Mouse (Mus musculus) brain, embryonic 18.5 days (tissue): ENCODE data around the gene Bcl7c.
"Not testable (repeated sequence)": the region's sequence is repeated elsewhere in the genome, so short reads cannot be mapped to it uniquely, and the experiment has no call there.

Source experiments
- DNase-seq: peaks from one replicate; pipeline ENCODE4 v3.0.0-alpha.2; 2012; ENCODE audit warnings: low read depth, low spot score

Bcl7c gene

DNA sequence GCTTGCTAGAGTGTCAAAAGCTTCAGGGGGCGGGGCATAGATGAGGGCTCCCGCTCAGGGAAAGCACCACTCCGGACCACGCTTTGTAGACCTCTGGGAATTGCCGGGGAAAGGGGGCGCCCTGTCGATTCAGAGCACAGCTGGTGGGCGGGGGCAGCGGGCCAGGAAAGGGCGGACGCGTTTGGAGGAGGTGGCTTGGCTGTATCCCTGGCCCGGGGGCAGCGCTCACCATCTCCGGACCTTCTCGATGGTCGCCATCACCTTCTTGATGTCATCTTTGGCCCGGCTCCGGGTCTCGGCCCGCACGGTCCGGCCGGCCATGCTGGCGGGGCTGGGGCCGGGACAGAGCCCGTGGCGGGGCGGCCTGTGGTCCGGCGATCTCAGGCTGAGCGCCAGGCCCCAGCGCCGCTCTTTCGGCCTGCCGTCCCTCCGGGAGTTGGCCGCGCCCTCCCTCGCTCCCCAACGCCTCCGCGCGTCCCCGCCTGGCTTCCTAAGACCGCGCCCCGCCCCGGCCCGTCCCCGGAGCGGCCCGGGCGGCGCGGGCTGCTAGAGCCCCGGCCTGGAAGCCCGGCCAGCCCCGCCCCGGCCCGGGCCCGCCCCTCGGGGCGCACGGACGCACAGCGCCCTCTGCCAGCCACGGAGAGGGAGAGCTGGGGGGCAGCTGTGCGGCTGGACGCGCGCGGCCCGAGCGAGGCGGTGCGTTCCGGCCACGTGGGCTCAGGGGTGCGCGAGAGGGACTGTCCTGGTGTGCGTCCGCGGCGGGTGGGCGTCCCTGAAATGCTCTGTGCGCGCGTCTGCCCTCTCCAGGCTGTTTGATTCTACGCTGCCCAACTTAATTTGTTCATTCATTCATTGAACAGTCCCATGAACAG, at the start of gene Bcl7c:
Gene Bcl7c (minus strand): TSS at position 727 of the 872 bp plus-strand sequence.
- peak; percentile 64 for DNase-seq

DNA sequence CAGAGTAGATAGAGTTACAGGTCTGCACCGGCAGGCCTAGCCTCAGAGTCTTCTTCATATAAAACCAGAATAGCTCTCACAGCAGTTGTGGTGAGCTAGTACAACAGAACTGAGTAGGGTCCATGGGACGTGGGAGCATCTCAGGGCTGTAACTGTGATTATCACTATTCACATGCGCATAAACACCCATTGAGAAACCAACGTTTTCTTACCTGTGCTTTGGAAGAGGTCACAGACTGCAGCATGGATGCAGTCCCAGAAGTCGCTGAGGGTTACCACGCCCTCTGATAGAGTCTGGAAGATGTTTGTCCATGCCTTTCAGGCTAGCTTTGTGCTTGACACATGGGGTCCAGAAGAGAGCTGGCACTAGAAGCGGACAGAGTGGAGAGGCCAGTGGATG, 45.0 kb upstream of the Bcl7c start:
- no peak for DNase-seq

DNA sequence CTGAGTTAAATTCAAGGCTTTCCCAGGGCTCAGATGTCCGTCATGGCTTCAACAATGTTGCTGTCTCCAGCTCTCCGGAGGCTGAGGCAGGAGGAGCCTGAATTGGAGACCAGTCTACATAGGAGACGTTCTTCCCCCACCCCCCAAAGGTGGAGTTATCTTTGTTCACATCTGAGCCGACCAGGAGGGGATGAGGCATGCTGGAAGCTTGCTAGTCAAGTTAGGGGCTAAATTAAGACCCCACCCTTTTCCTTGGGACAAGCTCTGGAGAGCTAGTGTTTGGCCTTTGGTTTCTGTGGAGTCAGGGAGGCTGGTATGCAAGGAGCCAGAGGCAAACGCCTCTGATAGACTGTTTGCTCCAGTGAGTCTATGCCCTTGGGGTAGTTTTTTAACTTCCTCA, 44.4 kb upstream of the Bcl7c start:
- DNase-seq = no peak

DNA sequence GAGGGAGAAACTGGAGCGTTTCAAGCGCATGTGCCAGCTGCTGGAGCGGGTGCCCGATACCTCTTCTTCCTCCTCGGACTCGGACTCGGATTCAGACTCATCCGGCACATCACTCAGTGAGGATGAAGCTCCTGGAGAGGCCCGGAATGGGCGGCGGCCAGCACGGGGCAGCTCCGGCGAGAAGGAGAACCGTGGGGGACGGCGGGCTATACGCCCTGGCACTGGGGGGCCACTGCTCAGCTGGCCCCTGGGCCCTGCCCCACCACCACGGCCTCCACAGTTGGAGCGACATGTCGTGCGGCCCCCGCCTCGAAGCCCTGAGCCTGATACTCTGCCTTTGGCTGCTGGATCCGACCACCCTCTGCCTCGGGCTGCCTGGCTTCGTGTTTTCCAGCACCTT, 43.3 kb upstream of the Bcl7c start:
- DNase-seq = no peak

DNA sequence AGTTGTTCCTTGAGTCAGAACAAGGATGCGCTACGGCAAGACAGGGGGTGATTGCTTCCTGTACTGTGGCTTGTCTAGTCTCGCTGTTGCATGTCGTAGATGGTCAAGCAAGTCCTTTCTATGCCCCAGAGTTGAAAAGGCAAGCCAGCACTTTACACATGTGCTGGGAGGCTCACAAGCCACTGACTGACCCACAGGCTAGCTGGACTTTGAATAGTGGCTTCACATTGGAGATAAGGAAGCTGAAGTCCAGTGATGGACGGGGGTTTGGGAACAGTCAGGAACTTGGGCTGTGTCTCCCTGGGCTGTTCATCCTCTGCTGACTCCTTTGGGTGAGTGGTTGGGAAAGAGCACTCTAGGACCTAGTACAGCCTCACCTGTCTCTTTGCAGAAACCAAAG, 42.9 kb upstream of the Bcl7c start:
- DNase-seq = no peak

DNA sequence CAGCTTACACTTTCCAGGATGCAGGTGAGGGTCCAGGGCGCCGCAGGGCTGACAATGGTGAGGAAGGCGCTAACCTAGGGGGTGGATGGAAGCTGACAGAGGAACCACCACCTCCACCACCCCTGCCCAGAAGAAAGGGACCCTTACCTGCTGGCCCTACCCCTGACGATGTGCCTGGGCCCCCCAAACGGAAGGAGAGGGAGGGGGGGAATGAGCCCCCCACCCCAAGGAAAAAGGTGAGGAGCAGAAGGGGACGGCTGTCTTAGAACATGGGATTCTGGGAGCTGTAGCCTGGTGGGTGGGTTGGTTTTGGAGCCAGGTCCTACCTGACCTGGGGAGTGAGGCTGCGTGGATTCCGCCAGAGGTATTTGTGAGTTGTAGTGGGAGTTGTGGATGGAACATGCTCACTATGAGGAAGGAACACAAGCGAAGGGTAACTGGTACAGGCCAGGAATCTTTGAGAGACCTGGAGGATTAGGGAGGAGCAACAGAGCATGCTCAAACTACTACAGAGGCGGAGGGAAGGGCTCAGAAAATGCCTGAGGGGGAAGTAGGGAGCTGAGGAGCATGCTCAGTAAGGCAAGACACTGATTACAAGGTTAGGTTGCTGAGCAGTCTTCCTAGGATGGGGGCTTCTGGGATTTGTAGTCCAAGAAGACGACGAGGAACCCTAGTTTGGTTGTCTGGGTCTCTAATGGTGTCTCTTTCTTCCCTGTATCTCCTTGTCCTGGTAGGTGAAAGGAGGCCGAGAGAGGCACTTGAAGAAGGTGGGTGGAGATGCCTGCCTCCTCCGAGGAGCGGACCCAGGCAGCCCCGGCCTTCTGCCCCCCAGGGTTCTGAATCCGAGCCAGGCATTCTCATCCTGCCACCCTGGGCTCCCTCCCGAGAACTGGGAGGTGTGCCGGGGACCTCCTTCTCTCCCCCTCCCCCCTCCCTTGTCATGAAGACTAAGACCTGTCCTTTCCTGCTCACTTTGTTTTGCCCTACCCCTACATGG, 41.7 kb upstream of the Bcl7c start:
- DNase-seq = no peak

DNA sequence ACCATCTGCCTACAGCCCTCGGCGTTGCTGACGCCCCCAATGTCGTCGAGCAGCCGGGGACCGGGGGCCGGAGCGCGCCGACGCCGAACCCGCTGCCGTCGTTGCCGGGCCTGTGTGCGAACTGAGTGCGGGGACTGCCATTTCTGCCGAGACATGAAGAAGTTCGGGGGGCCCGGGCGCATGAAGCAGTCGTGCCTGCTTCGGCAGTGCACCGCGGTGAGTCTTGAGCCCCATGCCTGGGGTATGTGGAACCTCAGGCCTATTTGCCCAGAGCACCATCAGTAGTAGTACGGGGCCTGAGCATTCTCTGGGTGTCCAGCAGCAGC, 39.5 kb upstream of the Bcl7c start:
- no peak for DNase-seq

DNA sequence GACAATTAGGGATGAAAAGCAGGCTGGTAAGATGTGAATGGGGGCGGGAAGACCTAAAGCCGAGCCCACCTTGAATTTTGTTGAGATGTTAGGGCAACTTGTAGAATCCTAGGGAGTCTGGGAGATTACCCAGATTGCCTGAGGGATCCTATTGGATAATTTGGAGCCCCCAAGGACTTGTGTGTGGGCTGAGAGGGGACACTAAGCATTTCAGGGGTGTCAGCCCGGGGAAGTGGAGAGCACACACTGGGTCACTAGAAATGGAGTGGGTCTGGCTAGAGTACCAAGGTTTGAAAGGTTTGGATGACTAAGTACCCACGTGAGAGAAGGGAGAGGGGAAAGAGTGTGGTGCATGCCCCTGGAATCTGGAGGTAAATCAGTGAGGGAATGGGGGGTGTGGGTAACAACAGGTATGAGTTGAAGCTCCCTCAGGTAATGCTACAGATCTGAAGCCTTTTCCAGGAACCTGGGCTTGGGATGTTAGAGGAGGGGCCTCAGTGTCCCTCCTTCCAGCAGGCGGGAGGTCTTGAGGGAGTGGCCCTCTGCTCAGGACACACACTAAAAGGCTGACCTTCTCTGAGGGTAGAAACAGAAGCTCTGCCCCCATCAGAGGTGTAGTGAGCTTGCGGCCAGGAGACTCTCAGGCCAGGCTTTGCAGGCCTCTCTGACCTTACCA, 39.0 kb upstream of the Bcl7c start:
- no peak for DNase-seq

DNA sequence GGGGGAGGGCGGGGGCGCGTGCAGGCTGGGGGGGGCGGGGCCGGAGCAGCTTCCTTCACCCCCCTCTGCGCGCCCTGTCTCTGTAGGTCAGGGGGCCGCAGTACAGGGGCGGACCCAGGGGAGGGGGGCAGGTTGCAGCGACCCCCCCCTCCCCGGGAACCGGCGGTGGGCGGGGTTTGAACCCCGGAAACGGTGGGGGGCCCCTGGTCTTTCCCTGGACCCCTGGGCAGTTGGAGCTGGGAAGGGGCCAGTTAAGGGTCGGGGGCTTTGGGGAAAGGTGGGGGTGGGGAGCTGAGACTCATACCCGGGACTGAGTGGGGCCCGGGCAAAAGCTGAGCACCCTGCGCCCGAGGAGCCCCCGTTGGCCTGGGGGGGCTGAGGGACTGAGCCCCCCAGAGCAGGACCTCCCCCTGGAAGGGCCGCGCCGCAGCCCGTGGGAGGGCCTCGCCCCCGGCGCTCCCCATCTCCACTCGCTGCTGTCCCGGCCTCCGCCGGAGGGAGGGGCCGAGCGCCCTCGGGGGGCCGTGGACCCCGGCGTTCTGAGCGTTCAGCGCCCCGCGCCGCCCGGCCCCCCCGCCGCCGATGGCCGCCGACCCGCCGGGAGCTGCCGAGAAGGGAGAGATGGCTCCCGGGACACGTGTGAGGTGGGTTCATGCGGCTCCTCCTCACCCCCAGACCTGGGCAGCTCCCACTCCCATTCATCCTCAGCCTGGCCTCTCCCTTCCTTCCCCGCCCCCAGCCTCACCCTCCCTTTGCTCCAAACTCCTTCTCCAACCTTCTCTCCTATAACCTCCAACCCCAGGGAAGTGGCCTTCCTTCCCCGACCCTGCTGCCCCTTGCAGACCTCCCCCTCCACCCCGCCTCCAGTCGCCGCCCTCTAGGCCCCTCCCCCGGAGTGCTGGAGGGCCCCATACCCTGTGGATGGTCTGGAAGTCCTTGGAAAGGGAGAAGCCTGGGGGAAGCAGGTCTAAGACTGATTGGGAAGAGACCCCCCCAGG, 38.1 kb upstream of the Bcl7c start:
- DNase-seq = no peak

DNA sequence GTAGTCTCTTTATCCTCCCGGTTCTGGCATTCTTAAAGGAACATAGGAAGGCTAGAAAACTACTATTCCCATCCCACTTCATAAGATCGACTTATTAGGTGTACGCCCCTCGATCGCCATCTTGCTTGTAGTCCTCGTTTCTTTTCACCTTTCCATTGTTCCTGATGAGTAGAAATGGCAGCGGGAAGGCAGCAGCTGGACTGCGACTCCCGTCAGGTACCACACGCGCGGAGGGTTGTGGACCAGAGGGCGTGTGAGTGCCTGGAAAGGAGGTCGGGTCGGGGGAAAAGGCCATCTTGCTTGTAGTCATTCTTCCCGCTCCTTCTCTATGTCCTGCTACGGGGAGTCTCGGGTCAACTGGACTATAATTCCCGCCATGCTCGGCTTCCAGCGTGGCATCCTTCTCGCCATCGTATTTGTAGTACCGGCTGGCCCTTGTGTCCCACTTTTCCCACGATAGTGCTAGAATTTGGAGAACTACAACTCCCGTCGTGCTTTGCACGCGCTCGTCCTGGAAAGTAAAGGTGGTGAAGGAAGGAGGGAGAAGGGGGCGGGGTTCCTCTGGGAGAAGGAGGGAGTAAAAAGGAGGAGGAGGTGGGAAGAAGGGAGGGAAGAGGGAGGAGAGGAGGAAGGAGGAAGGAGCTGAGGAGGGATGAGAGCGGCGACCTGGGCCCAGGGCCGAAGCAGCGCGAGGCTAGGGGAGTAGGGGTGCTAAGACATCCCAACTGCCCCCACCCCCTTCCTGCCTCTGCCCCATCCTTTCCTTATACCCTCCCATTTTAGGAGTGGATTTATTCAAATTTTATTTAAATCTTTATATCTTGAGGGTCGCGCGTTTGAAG, 37.1 kb upstream of the Bcl7c start:
- DNase-seq = peak; percentile 100

DNA sequence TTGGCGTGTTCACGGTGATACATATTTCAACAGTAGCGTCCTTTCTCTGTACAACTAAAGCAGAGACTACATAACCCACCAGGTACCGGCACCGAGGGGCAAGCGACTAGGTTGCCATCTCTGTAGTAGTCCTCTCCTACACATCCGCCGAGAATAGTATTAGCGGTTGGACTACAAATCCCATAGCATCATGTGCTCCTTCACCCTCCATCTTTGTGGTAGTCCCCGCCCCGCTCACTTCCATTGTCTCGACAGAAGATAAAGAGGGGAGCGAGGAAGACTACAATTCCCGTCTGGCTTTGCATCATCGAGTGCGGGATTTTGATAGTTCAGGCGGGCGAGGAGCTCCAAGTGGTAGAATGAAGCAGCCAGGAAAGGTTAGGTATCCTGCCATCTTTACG, 36.5 kb upstream of the Bcl7c start:
- DNase-seq = peak; percentile 100

DNA sequence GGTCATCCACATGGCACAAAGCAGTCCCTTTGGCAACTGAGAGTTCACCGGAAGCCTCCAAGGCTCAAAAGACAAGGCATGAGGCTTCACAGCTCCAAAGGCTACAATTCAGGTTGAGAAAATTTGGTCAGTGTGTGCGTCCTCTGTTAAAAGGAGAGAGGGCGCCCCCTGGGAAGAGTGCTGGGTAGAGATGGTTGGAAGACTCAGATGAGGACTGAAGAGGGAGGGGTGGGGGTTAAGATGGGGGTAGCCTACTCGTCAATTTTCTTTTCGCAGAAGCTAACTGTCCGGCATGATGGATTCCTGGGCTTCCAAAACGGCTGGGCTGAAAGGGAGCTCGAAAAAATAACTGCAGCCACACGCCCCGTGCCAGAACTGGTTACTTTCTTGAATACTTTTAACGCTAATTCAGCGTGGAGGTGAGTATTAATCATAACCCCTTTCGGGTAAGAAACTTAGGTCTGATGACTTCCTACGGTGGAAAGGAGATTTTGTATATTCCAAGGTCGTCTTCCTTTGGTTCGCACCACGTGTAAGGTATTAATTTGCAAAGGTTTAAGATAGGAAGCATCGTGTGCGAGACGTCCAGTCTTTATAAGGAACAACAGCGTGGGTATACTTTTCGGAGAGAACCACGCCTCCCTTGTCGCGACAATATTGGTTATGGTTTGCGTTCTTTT, 35.8 kb upstream of the Bcl7c start, which contains the start of gene Fbxl19:
Gene Fbxl19 (plus strand): TSS at position 178 of the 680 bp plus-strand sequence.
- no peak for DNase-seq

DNA sequence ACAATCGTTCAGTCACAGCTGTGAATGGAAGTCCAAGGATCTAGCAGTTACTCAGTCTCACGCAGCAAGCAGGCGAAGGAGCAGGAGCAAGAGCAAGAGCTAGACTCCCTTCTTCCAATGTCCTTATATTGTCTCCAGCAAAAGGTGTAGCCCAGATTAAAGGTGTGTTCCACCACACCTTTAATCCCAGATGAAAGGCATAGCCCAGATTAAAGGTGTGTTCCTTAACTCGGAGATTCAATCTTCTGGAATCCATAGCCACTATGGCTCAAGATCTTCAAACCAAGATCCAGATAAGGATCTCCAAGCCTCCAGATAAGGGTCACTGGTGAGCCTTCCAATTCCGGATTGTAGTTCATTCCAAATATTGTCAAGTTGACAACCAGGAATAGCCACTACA, 23.3 kb upstream of the Bcl7c start, which contains the start of gene Ctf2:
Gene Ctf2 (minus strand): TSS at position 101 of the 400 bp plus-strand sequence.
- DNase-seq = not testable (repeated sequence)

DNA sequence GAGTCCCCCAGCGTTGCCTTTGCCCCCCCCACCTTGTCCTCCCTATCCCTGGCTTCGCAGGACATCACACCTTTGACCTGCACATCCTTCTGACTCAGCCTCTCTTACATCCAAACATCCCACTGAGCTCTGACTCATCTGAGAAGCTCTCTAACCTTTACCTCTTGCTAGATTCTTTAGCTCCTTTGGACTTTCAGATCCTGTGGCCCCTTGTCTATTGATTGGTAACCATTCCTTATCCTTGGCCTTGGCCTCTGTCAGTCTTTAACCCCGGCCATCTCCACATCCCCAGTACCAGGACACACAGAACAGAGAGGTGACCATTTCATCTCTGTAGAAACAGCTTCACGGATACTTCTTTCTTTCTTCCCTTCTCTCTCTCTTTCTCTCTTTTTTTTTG, 21.4 kb upstream of the Bcl7c start:
- no peak for DNase-seq

DNA sequence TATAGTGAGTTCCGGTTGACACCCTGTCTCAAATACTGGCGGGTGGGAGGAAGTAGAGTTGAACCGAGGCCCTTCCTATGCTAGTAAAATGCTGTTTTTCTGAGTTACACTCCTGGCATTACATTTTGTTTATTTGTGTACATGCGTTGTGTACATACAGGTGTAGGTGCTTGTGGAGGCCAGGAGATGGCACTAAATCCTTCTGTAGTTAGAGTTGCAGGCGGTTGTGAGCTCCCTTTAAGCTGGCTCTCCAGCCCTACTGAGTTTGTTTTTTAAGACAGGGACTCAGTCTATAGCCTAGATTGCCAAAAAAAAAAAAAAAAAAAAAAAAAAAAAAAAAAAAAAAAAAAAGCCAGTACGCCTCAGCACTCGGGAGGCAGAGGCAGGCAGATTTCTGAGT, 19.2 kb upstream of the Bcl7c start:
- no peak for DNase-seq

DNA sequence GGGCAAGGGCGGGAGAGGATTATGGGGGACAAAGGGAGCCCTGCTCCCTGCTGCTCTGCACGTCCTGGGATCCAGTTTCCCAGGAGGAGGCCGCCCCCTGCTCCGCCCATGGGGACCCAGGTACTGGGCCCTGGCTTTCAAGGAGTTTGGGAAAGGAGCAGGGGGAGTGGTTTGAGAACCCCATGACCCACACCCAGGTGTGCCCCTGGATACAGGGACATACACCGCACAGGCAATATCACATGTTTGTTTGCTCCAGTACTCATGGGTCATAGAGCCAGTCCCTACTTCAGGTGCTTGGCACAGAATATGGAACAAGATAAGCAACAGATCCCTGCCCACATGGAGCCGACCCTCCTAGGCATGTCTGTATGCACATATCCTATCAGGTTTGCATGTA, 17.2 kb upstream of the Bcl7c start:
- no peak for DNase-seq

DNA sequence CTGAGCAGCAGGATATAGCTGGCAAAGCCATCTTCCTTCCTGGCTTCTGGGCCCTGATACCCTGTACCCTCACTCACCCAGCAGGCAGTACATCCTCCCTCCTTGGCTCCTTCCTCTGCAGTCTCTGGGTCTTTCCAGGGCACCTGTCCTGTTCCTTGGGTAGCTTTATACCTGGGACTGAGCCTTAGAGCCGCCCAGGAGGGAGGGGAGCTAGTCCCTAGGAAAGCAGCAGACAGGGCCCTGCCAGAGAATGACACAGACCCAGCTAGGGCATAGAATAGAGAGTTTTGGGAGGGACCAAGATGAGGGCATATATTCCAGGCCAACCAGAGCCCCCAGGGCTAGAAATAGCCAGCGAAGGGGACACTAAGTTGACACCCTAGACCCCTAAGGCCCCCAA, 16.8 kb upstream of the Bcl7c start:
- no peak for DNase-seq

DNA sequence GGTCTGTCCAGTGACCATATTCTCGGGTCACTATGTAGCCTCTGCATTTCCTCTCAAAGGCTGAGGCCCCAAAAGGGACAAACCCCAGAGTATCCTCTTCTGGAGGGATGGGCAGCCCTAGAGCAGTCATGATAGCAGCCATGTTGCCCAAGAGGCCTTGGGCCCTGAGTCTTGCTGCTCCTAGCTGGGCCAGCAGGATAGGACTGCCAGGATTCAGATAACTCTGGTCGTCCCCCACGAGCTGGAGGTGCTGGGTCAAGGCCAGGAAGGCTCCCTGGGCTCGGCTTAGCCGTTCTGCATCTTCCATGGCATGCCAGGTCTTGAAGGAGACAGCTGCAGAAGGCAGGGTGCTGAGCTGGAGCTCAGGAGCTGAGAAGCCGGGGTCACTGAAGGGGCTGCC, 10.5 kb upstream of the Bcl7c start:
- no peak for DNase-seq

DNA sequence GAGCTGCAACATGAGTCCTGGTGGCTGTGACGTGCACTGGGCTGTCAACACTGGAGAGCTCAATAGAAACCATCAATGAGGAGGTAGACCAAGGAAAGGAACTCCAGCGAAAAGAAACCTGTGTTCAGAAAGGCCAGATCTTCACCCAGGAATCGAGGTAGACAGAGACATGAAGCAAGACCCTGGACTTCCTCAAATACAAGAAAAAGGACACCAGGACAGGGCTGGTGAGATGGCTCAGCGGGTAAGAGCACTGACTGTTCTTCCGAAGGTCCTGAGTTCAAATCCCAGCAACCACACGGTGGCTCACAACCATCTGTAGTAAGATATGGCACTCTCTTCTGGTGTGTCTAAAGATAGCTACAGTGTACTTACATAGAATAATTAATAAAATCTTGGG, 9.6 kb upstream of the Bcl7c start:
- no peak for DNase-seq
